Mouse (Mus musculus) heart, postnatal 25 days (tissue): ENCODE measurements at regions not wholly inside any gene's neighbourhood (a gene's known extent, or its start where the extent isn't known, plus 50 kb on each side); places are given as distances from the start of the nearest gene placed in this dataset.

Experiments used
- DNase-seq: peaks from one replicate; pipeline ENCODE4 v3.0.0; 2022; ENCODE audit warnings: low spot score
- intact Hi-C: fragments of 180-260 bp; cut with DNase I; formaldehyde crosslinking; loops from one replicate; pipeline ENCODE4 v1.15.1; 2025

DNA sequence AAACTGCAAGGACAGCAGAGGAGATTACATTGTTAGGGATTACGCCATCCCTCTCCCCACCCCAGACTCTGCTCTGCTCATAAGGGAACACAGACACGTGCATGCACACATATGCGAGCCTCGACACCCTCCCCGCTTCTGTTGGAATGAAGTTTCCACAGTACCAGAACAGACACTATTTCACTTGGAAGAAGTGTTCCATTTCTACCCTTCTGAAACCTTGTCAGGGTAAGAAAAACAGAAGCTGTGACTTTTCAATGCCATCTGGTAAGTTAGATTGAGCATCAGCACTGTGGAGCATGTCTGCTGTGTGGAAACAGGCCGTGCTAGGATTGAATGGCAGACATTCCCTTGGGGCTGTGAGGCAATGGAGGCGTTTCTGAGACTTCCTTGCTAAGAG, 382.0 kb downstream of the Sec16b start:
- DNase-seq: no peak
- intact Hi-C loops: no loop called here

DNA sequence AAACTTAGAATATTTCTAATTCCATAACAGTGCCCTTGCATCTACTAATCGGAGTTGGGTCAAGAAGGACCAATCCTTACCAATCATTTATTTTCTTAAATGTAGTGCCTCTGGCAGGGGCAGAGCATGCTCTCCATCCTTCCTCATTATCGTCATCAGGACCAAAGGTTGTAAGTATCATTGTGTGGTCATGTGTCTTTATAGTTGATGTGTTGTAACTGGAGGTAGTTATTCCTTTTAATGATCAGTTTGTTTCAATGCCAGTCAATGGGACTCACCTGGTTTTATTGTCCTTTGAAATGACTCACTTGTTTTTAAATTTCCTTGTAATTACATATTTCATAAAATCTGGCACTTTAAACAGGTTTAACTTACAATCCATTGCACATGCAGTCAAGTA, 399.6 kb downstream of the Sec16b start:
- intact Hi-C loops: no loop called here
- DNase-seq: no peak

DNA sequence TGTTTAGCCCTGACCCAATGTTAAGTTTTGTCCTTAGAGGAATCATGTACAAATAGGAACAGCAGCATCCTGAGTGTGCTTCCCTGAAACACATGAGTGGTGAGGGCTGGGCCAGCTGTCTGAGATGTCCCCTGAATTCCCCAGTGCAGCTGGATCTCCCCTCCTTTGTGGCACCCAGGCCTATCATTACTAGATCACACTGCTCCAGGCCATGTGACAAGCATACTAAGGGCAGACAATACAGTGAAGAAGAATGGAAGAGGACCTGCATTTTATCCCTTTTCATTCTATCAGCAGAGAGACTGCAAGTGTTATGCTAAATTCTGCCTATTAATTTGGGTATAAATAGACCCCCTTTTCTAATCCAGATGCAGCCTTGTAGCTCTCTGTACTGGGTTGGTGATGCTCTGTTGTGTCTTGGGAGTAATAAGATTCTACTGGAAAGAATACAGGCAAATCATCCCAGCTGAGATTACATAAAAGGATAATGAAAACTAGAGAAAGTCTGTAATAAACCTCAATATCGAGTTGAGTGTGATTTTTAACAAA, 418.3 kb downstream of the Brinp2 start:
- intact Hi-C loops: no loop called here
- DNase-seq: no peak

DNA sequence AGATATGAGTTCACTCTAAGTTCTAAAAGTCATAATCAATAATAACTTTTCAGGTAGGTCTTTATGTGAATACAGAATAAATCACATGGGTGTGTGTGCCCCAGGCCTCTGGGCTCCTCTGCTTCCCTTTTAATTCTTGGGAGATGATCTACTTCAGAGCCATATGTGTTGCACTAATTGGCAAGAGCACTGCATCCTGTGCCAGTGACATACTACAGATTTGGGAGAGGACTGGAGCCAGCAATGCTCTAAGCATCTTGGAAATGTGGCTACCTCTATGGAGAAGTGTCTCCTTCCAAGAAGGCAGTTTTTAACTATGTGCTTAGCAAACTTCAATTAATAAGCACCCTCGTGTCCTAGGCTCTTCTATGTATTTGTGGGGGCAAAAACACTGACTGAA, 416.6 kb downstream of the Brinp2 start:
- intact Hi-C loops: no loop called here
- no peak for DNase-seq

DNA sequence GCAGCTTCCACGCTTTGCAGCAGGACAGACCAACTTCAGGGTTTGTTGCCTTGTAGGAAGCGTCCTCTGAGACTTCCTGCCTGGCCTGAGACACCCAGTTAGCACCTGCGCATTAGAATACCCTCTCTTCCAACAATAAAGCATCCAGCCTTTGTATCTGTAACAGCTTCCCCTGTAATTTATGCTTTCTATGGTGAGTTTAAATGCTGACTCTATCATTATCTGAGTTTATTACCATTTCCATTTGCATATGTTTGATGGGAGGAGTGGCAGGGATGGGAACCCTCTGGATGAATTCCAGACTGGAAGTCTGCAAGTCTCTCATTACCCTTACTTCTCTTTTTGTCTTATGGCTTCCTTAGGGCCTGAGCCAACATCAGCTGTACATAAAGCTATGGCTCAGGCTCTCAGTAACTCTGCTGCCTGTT, 415.8 kb downstream of the Brinp2 start:
- intact Hi-C loops: no loop called here
- no peak for DNase-seq

DNA sequence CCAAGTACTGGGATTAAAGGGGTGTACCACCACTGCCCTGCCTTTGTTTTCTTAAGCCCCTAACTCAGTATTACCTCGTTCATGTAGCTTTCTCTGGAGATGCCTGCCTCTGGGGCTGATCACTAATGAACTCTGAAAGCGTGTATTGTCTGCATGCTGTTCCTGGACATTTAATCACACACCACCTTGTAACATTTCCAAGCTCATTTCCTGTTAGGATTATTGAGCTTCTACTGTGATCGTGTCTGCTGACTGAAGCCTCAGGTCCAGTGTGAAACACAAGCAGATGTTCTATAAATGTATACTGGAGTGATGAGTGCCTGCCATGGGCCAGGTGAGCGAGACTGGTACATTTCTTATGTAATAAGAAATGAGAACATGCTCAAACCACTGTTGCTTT, 398.6 kb downstream of the Brinp2 start:
- DNase-seq: no peak
- intact Hi-C loops: no loop called here

DNA sequence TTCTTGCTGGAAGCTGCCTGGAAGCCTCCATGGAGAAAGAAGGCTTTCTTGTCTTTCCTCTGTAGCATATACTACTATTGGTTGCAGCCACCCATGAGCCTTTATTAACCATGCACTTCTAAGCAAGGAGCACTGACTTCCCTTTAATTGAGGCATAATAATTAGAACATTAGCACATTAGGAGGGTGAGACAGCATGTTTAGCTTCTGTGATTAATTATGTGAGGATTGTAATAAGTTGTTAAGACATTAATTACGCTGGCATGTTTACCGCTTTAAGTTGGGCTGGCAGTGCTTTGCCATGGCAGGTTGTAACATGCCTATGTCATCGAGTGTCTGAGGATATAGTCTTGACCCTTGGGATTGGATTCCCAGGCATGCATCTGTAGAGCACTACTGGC, 391.7 kb downstream of the Brinp2 start:
- no peak for DNase-seq
- intact Hi-C loops: no loop called here

DNA sequence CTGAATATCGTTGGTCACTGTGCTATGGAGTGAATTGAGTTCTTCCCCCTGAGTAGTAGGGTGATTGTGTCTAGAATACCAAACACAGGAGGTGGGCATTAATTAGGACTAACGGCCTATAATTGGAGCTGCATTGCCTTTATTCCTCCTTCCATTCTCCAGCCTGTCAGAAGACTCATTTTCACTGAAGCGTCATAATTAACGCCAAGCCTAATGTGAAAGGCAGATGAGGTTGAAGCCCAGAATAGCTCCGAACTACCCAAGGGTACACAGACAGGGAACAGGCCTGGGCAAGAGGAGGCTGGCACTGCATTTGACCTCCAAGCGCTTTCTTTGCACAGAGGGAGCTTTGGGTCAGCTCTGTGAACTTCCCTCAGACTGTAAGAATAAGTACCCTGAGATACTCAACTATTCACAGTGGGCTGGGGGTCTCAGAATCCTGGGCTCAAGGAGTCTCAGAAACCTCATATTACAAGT, 386.5 kb downstream of the Brinp2 start:
- intact Hi-C loops: no loop called here
- no peak for DNase-seq

DNA sequence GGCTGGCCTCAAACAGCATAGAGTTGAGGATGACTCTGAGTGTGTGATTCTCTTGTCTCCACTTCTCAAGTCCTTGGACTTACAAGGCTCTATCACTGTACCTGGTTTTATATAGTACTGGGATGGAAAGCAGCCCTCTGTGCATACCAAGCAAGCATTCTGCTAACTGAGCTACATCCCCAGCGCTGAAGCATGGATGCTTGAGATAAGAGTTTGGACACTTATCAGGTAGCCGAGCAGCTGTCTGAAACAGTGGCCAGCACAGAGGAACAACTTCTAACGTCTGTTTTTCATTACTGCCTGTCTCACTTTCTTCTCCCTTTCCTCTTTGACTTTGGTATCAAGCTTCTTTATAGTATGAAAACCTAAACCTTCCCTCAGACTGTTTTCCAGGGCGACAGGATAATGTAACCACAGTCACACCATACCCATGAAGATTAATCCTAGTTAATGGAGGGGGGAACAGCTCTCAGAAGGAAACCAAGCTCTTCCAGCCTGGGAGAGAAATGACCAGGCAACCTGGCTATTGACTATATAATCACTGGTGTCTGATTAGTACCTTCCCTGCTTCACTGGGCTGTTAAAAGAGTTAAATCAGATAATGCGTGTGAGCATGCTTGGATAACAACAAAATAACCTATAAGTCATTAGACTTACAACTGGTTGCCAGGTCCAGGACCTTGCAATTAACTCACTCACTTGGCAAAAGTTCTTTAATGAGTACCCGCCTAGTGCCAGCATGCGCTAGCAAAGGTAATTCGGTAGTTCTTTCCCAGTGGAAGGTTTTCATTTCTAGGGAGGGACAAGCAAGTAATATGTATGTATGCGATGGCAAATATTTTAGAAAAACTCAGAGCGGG, 382.5 kb downstream of the Brinp2 start:
- no peak for DNase-seq
- intact Hi-C loops: no loop called here

DNA sequence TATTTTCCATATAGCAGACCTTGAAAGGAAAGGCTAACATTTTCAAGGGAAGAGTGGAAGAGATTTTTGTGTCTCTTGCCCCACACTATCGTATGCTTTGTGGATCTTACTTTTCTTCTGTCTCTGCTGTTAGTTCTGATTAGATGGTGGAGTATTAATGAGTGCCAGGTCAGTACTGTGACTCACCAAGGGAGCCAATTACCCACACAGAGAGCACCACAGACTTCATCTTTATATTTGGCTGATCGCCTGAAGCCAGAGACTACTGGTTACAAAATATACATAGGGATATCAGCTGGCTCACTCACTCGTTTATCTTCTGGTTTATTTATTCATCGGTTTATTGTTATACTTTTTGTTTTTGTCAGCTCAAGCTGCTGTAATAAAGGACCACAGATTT, 381.5 kb downstream of the Brinp2 start:
- DNase-seq: no peak
- intact Hi-C loops: no loop called here

DNA sequence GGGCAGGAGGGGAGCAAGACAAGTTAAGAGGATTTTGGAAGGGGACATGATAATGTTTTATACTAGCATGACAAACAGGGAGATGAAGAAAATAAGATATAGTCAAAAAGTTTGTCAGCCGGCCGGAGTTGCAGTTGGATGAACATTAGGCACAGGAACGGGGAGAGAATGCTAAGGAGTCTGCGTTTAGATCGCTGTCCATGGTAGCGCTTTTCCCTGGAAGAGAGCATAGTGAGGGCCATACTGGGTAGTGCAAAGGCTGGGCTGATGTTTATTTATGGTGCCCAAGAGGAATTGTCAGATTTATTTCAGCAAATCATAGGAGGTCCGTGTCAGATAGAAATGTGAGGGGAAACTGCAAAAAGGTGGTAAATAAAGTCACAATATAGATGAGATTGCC, 337.0 kb downstream of the Brinp2 start:
- intact Hi-C loops: no loop called here
- no peak for DNase-seq

DNA sequence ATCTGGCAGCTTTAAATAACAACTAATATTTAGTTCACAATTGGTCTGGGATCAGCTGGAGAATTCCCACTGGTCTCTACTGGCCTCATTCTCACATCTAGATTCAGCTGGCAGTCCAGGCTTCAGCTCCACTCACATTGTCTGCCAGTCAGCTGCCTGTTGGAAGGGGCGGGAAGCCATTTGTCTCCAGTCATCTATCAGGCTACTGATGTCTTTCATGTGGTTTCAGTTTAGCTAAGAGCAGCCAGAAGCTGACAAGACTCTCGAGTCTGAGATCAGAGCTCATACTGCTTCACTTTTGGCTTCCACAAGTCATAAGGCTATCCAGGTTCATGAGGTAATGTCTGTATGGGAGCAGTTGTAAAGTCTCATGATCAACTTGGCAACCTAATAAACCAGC, 316.4 kb downstream of the Brinp2 start:
- intact Hi-C loops: no loop called here

DNA sequence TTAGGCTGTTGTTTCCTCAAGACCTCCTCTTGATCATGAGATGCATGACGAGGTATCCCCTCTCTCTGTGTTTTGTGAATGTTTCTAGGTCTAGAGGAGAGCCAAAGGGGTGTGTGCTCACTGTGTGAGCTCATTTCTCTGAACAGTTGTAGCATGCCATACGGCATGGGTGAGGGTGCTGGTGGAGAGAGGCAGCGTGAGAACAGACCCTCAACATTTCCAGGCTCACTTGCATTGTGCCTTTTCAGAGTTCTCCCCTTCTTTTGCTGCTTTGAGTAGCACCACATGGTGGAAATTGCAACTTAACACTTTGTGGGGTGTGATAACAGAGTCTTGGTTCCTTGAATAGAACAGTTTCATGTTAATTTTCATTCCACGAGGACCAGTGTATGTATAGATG, 315.8 kb downstream of the Brinp2 start:
- intact Hi-C loops: no loop called here
- no peak for DNase-seq

More for the DNA sequence above, 316.4 kb downstream of the Brinp2 start:
- peak; percentile 33 for DNase-seq

DNA sequence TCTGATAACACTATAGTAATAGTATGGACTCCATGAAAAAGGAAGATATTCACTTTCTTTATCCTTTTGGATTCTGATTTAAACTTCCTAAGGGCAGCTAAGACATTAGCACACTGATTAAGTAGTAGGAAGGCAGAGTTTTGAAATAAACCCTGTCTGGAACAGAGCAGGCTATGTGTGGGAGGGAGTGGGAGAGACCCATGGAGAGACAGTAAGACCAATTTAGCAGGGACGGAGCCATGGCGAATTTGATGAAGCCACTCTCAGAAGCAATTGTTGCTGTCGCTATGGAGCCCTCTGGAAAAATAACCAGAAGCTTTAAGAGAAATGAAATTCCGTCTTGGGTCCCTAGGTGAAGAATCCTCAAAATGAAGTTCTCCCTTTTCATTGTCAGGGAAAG, 303.5 kb downstream of the Brinp2 start:
- no peak for DNase-seq
- intact Hi-C loops: no loop called here

DNA sequence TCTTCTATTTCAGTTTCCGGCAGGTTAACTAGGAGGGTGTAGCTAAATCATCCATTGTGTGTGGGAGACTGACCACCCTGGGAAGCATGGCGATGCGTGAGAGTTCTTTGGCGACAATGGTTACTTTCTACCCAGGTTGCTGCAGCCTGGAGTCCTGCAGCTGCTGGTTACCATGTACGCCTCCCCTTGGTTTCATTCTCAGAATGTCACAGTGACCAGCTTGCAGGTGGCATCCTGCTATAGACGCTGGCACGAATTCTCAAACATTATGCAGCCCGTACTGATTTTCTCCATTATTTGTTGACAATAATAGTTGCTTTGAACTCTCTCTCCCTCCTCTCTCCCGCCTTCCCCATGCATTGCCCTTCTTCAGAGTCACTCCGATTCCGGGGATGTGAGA, 301.2 kb downstream of the Brinp2 start:
- DNase-seq: no peak
- intact Hi-C loops: no loop called here

DNA sequence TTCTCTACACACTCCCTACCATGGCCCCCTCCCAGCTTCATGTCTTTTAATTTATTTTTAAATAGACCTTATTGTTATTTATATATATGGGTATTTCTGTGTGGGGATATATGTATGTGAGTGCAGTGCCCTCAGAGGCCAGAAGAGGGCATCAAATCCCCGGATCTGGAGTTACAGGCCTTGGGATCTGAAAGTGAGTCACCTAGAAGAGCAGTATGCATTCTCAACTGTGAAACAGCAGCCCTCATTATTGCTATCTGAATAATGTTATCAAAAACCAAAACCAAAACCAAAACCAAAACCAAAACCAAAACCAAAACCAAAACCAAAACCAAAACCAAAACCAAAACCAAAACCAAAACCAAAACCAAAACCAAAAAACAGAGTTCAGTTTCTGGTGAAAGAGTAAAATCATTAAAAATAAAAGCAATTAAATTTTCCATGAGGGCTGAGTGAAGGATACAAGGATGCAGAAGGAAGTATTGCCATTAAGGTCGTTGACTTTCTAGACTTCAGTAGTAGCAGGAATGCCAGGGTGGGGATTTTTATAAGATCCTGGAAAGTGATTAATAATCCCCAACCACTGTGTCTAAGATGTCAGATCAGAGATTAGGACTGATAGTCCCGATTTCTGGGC, 299.0 kb downstream of the Brinp2 start:
- DNase-seq: no peak
- intact Hi-C loops: no loop called here

DNA sequence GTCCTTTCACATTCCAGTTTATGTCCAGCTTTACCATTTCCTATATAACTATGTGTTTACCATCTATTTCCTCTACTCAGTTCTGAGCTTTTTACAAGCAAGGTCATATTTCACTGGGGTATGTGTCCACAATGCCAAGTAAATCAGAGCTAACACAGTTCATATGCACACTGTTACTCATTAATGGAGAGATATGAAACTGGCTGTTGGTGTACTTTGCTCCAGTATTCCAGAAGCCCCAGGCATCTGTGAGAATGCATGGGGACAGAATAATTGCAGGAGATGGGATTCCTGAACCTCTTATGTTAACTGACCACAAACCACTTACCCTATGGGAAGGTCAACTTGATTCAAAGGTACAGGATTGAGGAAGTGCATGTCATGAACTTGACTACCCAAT, 298.3 kb downstream of the Brinp2 start:
- intact Hi-C loops: no loop called here
- no peak for DNase-seq

DNA sequence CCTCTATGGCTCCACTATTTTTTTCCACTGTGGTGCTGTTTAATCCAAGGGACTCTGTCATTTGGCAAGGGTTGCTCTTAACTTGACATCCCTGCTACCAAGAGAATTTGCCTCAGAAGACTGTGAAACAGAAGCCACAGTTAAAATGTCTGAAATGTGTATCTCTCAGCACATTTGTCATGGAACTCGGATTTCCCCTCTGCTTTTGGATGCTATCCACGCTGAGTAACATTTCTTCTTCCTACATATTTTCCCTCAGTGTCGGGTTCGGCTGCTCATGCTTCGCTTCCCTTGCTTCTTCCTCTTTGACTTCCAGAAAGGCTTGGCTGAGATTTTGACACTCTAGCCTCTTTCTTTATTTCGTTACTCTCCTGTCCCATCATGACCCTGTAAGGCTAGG, 294.1 kb downstream of the Brinp2 start:
- no peak for DNase-seq
- intact Hi-C loops: no loop called here

DNA sequence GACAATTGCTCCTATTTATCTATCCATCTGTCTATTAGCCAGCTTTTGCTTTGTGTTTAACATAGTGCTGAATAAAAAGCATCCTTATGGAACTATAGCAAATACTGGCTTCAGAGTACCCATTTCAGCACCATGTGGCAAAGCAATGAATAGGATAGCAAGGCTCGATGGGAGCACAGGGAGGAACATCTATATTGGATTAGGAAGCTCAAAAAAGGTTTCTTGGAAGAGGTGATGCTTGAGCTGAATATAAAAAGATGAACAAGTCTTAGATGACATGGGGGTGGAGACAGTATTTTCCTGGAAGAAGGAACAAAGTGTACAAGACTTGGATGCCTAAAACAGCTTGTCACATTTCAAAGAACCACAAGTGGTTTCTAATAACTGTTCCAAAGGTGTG, 273.9 kb downstream of the Brinp2 start:
- no peak for DNase-seq
- intact Hi-C loops: no loop called here

DNA sequence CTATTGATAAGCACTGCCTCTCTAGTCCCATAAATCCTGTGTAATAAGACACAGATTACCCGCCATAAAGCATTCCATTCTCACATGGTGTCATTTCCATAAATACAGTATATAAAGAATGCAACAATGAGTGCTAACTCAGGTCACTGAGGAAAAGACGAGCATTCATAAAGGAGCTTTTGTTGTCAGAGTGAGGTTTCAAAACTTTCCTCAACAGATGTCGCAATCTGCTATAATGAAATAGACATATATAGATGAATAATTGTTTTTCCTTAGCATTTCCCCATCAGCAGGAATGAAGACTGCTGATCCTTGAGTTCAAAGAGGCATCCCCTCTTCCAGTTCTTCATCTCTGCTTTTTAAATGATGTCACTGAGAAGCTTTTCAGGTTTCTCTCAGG, 270.3 kb downstream of the Brinp2 start:
- no peak for DNase-seq
- intact Hi-C loops: no loop called here

DNA sequence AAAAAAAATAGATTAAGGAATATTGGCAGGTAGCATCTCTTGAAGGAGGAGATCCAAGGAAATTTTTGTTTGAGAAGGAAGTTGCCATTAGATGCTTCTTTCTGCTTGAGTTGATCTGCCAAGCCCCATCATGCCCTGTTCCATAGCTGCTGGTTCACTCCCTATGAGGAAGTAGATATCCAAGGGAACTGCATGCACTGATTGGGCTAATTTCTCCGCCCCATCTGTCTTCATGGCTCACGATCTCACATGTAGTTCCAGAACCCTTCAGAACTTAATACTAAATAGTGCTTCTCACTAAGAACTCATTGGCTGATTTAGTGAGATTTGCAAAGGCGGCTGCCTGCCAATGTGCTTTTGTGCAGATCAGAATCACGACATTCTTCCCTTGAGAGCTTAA, 258.6 kb downstream of the Brinp2 start:
- intact Hi-C loops: no loop called here
- DNase-seq: no peak
